Mouse (Mus musculus): Measurements from ENCODE around the gene Dysf. TPM values are rescaled to one million over a fixed set of nuclear protein-coding genes. Genes with fewer than 3 reads are reported as not detected.

Dysf gene
- total RNA-seq, 1 experiment from 2014 or later = not detected

- ATAC-seq (ENCODE audit: extremely low read depth, insufficient number of reproducible peaks, low FRiP score, poor library complexity, severe bottlenecking) = no peak
Observed at GRCm38 (mm10) chr6:84211473-84211872, 203.1 kb downstream of the Dysf start.

- ATAC-seq (ENCODE audit: extremely low read depth, insufficient number of reproducible peaks, low FRiP score, poor library complexity, severe bottlenecking) = no peak
Observed at GRCm38 (mm10) chr6:84213101-84213500, 204.7 kb downstream of the Dysf start.

GRCm38 (mm10) chr6:84217216-84217933, 209.0 kb downstream of the Dysf start:
- ATAC-seq (ENCODE audit: extremely low read depth, insufficient number of reproducible peaks, low FRiP score, poor library complexity, severe bottlenecking) = no peak

GRCm38 (mm10) chr6:84219119-84219518, 210.7 kb downstream of the Dysf start:
- no peak for ATAC-seq (ENCODE audit: extremely low read depth, insufficient number of reproducible peaks, low FRiP score, poor library complexity, severe bottlenecking)

- ATAC-seq (ENCODE audit: extremely low read depth, insufficient number of reproducible peaks, low FRiP score, poor library complexity, severe bottlenecking) = no peak
Observed at GRCm38 (mm10) chr6:84224861-84225260, 216.5 kb downstream of the Dysf start.

- no peak for ATAC-seq (ENCODE audit: extremely low read depth, insufficient number of reproducible peaks, low FRiP score, poor library complexity, severe bottlenecking)
Observed at GRCm38 (mm10) chr6:84225587-84225986, 217.2 kb downstream of the Dysf start.

- ATAC-seq (ENCODE audit: extremely low read depth, insufficient number of reproducible peaks, low FRiP score, poor library complexity, severe bottlenecking) = no peak
Observed at GRCm38 (mm10) chr6:84228196-84228595, 219.8 kb downstream of the Dysf start.

- ATAC-seq (ENCODE audit: extremely low read depth, insufficient number of reproducible peaks, low FRiP score, poor library complexity, severe bottlenecking) = no peak
Observed at GRCm38 (mm10) chr6:84228786-84229185, 220.4 kb downstream of the Dysf start.

- ATAC-seq (ENCODE audit: extremely low read depth, insufficient number of reproducible peaks, low FRiP score, poor library complexity, severe bottlenecking) = no peak
Observed at GRCm38 (mm10) chr6:84229739-84230138, 221.3 kb downstream of the Dysf start.

GRCm38 (mm10) chr6:84231108-84231507, 222.7 kb downstream of the Dysf start:
- ATAC-seq (ENCODE audit: extremely low read depth, insufficient number of reproducible peaks, low FRiP score, poor library complexity, severe bottlenecking) = no peak

GRCm38 (mm10) chr6:84232063-84232760, 223.8 kb downstream of the Dysf start:
- ATAC-seq (ENCODE audit: extremely low read depth, insufficient number of reproducible peaks, low FRiP score, poor library complexity, severe bottlenecking) = no peak

GRCm38 (mm10) chr6:84233783-84234182, 225.4 kb downstream of the Dysf start:
- ATAC-seq (ENCODE audit: extremely low read depth, insufficient number of reproducible peaks, low FRiP score, poor library complexity, severe bottlenecking) = no peak

GRCm38 (mm10) chr6:84235365-84235764, 227.0 kb downstream of the Dysf start:
- ATAC-seq (ENCODE audit: extremely low read depth, insufficient number of reproducible peaks, low FRiP score, poor library complexity, severe bottlenecking) = no peak

GRCm38 (mm10) chr6:84243385-84243784, 235.0 kb downstream of the Dysf start:
- no peak for ATAC-seq (ENCODE audit: extremely low read depth, insufficient number of reproducible peaks, low FRiP score, poor library complexity, severe bottlenecking)

- no peak for ATAC-seq (ENCODE audit: extremely low read depth, insufficient number of reproducible peaks, low FRiP score, poor library complexity, severe bottlenecking)
Observed at GRCm38 (mm10) chr6:84246101-84246760, 237.8 kb downstream of the Dysf start.

- no peak for ATAC-seq (ENCODE audit: extremely low read depth, insufficient number of reproducible peaks, low FRiP score, poor library complexity, severe bottlenecking)
Observed at GRCm38 (mm10) chr6:84246979-84247378, 238.6 kb downstream of the Dysf start.
